Mouse (Mus musculus): ENCODE results near the gene Crtc2.

DNA sequence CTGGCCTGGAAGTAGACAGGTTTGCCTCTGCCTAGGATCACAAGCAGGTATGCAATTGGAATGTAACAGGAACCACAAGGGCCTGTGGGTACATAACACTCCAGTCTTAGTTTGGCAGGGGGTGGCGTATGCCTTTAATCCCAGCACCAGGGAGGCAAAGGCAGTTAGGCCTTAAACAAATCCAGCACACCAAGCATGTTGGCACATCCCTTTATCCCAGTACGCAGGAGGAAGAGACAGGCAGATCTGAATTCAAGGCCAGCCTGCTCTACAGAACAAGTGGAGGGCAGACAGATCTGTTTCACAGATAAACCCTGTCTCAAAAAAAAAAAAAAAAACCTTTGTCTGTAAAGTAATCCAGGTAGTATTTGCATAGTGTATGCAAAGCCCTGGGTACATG lies 45.3 kb upstream of the Crtc2 start:
- no peak for TF ChIP-seq EP300 (optimal IDR thresholded peaks at IDR 0.05)
- TF ChIP-seq CTCF (IDR thresholded peaks at IDR 0.05; ENCODE audit: low read depth), result no peak
